Mouse (Mus musculus): ENCODE measurements around the gene Vmn2r41.
"Not testable (repeated sequence)": the region's sequence is repeated elsewhere in the genome, so short reads cannot be mapped to it uniquely, and the experiment has no call there.

The Vmn2r41 gene

DNA sequence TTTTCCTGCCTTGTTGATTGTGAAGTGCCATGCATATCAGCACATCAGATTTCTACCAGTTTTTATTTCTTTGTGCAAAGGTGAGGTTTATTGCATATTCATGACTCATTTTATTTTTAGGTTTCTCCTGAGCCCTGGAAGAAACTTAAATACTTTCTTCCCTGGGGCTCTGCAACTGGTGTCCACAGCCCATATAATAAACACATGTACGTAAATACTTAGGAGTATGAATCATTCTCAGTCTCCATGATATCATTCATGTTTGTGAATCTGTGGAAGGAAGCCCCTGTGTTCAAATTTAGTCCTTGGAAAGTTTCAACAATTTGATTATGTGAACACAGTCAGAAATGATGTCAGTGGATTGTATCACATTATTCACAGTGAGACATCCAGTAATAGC lies at the start of gene Vmn2r41:
Gene Vmn2r41, minus strand, starts transcription at position 101 of the 400 bp plus-strand sequence.
- not testable (repeated sequence) for DNase-seq

DNA sequence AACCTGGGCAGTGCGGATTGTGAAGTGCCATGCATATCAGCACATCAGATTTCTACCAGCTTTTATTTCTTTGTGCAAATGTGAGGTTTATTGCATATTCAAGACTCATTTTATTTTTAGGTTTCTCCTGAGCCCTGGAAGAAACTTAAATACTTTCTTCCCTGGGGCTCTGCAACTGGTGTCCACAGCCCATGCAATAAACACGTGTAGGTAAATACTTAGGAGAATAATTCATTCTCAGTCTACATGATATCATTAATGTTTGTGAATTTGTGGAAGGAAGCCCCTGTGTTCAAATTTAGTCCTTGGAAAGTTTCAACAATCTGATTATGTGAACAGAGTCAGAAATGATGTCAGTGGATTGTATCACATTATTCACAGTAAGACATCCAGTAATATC lies 38.8 kb upstream of the Vmn2r41 start, which contains the start of gene Vmn2r42:
Gene Vmn2r42, minus strand, starts transcription at position 101 of the 400 bp plus-strand sequence.
- not testable (repeated sequence) for DNase-seq

DNA sequence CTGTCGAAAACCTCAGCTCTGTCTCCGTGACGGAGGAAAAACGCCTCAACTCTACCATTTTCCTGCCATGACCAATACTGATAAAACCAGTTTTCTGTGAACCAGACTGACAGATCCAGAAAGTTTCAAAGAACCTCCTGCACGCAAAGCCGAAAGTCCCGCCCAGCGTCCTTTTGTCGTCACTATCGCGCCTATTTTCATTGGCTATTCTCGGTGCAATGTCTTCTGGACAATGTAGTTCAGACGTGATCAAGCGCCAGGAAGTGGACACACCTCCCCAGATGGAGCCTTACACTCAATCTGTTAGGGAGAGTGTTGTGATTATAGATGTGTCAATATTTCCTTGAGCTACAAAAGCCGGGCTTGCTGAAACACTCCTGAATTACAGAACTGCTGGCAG lies 68.6 kb downstream of the Vmn2r41 start:
- DNase-seq, result peak; percentile 1

Measured in cerebellum, adult 9-10 months (tissue).